8 mouse cellular contexts compared by ENCODE assay signal in the genomic region with DNA sequence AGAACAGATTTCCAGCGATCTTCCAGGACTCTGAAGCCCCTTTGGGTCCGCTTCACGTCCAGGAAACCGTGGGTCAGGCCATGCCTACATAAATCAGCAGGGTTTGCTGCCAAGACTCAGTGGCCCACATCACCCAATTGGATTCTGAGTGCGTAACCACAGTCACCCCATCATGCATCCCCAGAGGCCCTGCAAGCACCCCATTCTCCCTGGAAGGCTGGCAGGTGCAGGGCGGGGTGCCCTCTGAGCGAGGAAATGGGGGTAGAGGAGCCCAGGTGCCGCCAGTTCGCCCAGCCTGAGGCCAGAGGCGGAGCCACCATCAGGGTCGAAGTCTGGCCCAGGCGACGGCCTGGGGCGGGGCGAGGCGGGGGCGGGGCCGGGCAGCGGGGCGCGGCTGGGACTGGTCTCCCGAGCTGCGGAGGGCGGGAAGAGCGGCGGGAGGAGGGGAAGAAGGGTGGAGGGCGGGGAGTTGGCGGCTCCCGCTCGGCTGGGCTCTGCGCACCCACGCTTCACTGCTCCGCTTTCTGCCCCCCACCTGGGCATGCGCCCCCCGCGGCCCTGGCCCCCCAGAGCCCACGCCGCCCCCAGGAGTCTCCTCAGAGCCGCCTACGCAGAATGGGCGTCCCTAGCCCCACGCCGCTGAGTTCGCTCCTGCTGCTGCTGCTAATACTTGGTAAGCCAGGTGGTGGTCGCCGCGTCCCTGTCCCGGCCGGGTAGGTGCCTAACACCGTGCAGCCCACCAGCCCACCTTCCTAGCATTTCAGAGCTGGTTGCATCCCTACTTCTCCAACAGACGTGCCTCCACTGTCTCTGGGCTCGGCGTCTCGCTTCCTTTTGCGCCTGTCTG. TPM values are rescaled to one million over a fixed set of nuclear protein-coding genes. Genes with fewer than 3 reads are reported as not detected.
A peak's percentile ranks its signal among the peaks of the same experiment; 100 is the strongest.
DNase-seq lines count a peak whose midpoint lies in the region; ATAC-seq and TF ChIP-seq lines count a peak whose summit lies in the region.

No protein-coding gene starts in this region.

- WGBS in cerebellum, adult 2 months = under 1% methylated on average over 49 of the region's 55 CpGs
- WGBS in forebrain, embryonic 16.5 days = under 1% methylated on average over 38 of the region's 55 CpGs
- under 1% methylated on average over 54 of the region's 55 CpGs for WGBS in hindbrain, embryonic 10.5 days

- no peak for DNase-seq in Patski (ENCODE audit: low read depth, low spot score)
- DNase-seq in cerebellum, adult 2 months = peak; percentile 91 to 93
- peak; percentile 91 for DNase-seq in hindbrain, embryonic 10.5 days (ENCODE audit: low spot score)
- peak; percentile 77 to 80 for DNase-seq in layer of hippocampus, postnatal 36 days
- peak; percentile 85 for DNase-seq in right cerebral cortex, adult 18-20 months
- DNase-seq in urinary bladder, postnatal 10 days (ENCODE audit: low spot score) = peak; percentile 57

- peaks cover 29% of the 10 kb centered on the region for H3K4me1 ChIP-seq in cerebellum, adult 2 months (ENCODE audit: control insufficient read depth, insufficient read depth, low read length)
- peaks cover 50% of the 10 kb centered on the region for H3K4me1 ChIP-seq in forebrain, embryonic 16.5 days (replicated peaks; ENCODE audit: control insufficient read depth, insufficient read depth, low read length)
- peaks cover 82% of the 10 kb centered on the region for H3K4me1 ChIP-seq in hindbrain, embryonic 10.5 days (replicated peaks)

- H3K27ac ChIP-seq in cerebellum, adult 2 months (ENCODE audit: insufficient read depth, low read length) = peak overlapping the region; percentile 98
- H3K27ac ChIP-seq in forebrain, embryonic 16.5 days (ENCODE audit: low read length) = peak overlapping the region; percentile 74
- H3K27ac ChIP-seq in hindbrain, embryonic 10.5 days = peak overlapping the region; percentile 92

- peak overlapping the region; percentile 70 for H3K4me2 ChIP-seq in forebrain, embryonic 16.5 days (ENCODE audit: low read length)

- no peaks in the 10 kb centered on the region for H3K9me3 ChIP-seq in forebrain, embryonic 16.5 days (ENCODE audit: control insufficient read depth, low read length)
- no peaks in the 10 kb centered on the region for H3K9me3 ChIP-seq in hindbrain, embryonic 10.5 days

- CTCF ChIA-PET in Patski (lab: Charles Lee) = interaction anchor here (1.1 kb wide), 1 partner anchor 24 kb away, joined by 3 read pairs; no protein-coding TSS in a partner anchor

- no peaks in the 10 kb centered on the region for H3K36me3 ChIP-seq in forebrain, embryonic 16.5 days (ENCODE audit: control insufficient read depth, insufficient read depth)
- peaks cover 13% of the 10 kb centered on the region for H3K36me3 ChIP-seq in hindbrain, embryonic 10.5 days

- peak; percentile 59 for TF ChIP-seq POLR2A in cerebellum, adult 2 months (IDR thresholded peaks at IDR 0.05; ENCODE audit: borderline replicate concordance, insufficient read depth, low read length)

- no peaks in the 10 kb centered on the region for H3K27me3 ChIP-seq in Patski
- no peaks in the 10 kb centered on the region for H3K27me3 ChIP-seq in cerebellum, adult 2 months (ENCODE audit: control insufficient read depth, insufficient read depth, low read length)
- no peaks in the 10 kb centered on the region for H3K27me3 ChIP-seq in forebrain, embryonic 16.5 days (replicated peaks; ENCODE audit: control insufficient read depth, insufficient read depth, low read length)
- peaks cover 21% of the 10 kb centered on the region; the same call in 1 of the 2 replicates for H3K27me3 ChIP-seq in hindbrain, embryonic 10.5 days (ENCODE audit: insufficient read depth, poor library complexity, severe bottlenecking)

- peak overlapping the region; percentile 79 for H3K9ac ChIP-seq in forebrain, embryonic 16.5 days (replicated peaks; ENCODE audit: low read depth, low read length)

- peak; percentile 67 for ATAC-seq in Patski
- peak; percentile 66 for ATAC-seq in forebrain, embryonic 16.5 days
- ATAC-seq in megakaryocyte, adult 5-6 weeks (ENCODE audit: poor library complexity, severe bottlenecking) = peak; percentile 58

- in situ Hi-C loops in Patski (cut with MboI; ENCODE audit: low pct_unique_long_range_greater_than_20kb) = loop anchor here (5.0 to 10.0 kb wide), 3 partner anchors 165 to 195 kb away; a partner anchor contains a TSS

- POLR2A ChIA-PET in Patski (lab: Charles Lee) = interaction anchor here (0.6 to 2.0 kb wide), 2 partner anchors 109 to 201 kb away, joined by 3 to 4 read pairs; no protein-coding TSS in a partner anchor

- H3K4me3 ChIP-seq in cerebellum, adult 2 months (replicated peaks; ENCODE audit: insufficient read depth, low read depth, low read length) = peak overlapping the region; percentile 92
- H3K4me3 ChIP-seq in forebrain, embryonic 16.5 days (replicated peaks; ENCODE audit: low read length) = peak overlapping the region; percentile 64
- peak overlapping the region; percentile 81 for H3K4me3 ChIP-seq in hindbrain, embryonic 10.5 days

- no peak for TF ChIP-seq CTCF in Patski (IDR thresholded peaks at IDR 0.05)
- no peak for TF ChIP-seq CTCF in cerebellum, adult 2 months (IDR thresholded peaks at IDR 0.05; ENCODE audit: borderline replicate concordance, insufficient read depth, low read depth, low read length)

RNA-seq across cellular contexts. Expression of a gene that starts 14.3 kb away (rescaled TPM):
- polyA plus RNA-seq in Patski (2021) = 0.69 TPM
- 535 and 584 TPM in 2 replicates for polyA plus RNA-seq in cerebellum, adult 2 months (2012; rRNA removed)
- polyA plus RNA-seq in forebrain, embryonic 16.5 days (2015; fragmentation: Nextera tagmentation; extraction: Ambion mirVana) = 42.4 and 47.1 TPM in 2 replicates
- 2.1 and 2.3 TPM in 2 replicates for polyA plus RNA-seq in hindbrain, embryonic 10.5 days (2016; fragmentation: Nextera tagmentation; extraction: Ambion mirVana)
- total RNA-seq in layer of hippocampus, postnatal 36 days (2021) = 100 to 1,000 TPM; 577 to 614 TPM
- 0.02 TPM in 1 of 2 replicates, not detected in the other for total RNA-seq in megakaryocyte, adult 5-6 weeks (2015)
- not detected in 2 replicates for total RNA-seq in megakaryocyte, adult 5-6 weeks (2017)

RNA-seq across cellular contexts. Expression of a gene that starts 17.0 kb away (rescaled TPM):
- polyA plus RNA-seq in Patski (2021) = 0.08 TPM
- 116 and 130 TPM in 2 replicates for polyA plus RNA-seq in cerebellum, adult 2 months (2012; rRNA removed)
- 2.6 and 4.2 TPM in 2 replicates for polyA plus RNA-seq in forebrain, embryonic 16.5 days (2015; fragmentation: Nextera tagmentation; extraction: Ambion mirVana)
- polyA plus RNA-seq in hindbrain, embryonic 10.5 days (2016; fragmentation: Nextera tagmentation; extraction: Ambion mirVana) = 0.11 and 0.71 TPM in 2 replicates
- 10 to 100 TPM; 63.6 to 66.8 TPM for total RNA-seq in layer of hippocampus, postnatal 36 days (2021)
- total RNA-seq in megakaryocyte, adult 5-6 weeks (2015) = not detected in 2 replicates
- total RNA-seq in megakaryocyte, adult 5-6 weeks (2017) = not detected in 2 replicates

RNA-seq across cellular contexts. Expression of a gene that starts 28.9 kb away (rescaled TPM):
- polyA plus RNA-seq in Patski (2021) = 0.04 TPM
- 141 and 174 TPM in 2 replicates for polyA plus RNA-seq in cerebellum, adult 2 months (2012; rRNA removed)
- polyA plus RNA-seq in forebrain, embryonic 16.5 days (2015; fragmentation: Nextera tagmentation; extraction: Ambion mirVana) = 2.1 and 2.2 TPM in 2 replicates
- 0.31 and 0.77 TPM in 2 replicates for polyA plus RNA-seq in hindbrain, embryonic 10.5 days (2016; fragmentation: Nextera tagmentation; extraction: Ambion mirVana)
- total RNA-seq in layer of hippocampus, postnatal 36 days (2021) = 10 to 100 TPM; 89.3 to 94.4 TPM
- total RNA-seq in megakaryocyte, adult 5-6 weeks (2015) = 0.23 and 0.42 TPM in 2 replicates
- 0.26 and 0.28 TPM in 2 replicates for total RNA-seq in megakaryocyte, adult 5-6 weeks (2017)

RNA-seq across cellular contexts. Expression of a gene that starts 50.7 kb away (rescaled TPM):
- polyA plus RNA-seq in Patski (2021) = 148 TPM
- 254 and 269 TPM in 2 replicates for polyA plus RNA-seq in cerebellum, adult 2 months (2012; rRNA removed)
- polyA plus RNA-seq in forebrain, embryonic 16.5 days (2015; fragmentation: Nextera tagmentation; extraction: Ambion mirVana) = 136 and 152 TPM in 2 replicates
- polyA plus RNA-seq in hindbrain, embryonic 10.5 days (2016; fragmentation: Nextera tagmentation; extraction: Ambion mirVana) = 63.5 and 142 TPM in 2 replicates
- total RNA-seq in layer of hippocampus, postnatal 36 days (2021) = 100 to 1,000 TPM; 256 to 272 TPM
- 29.6 and 40.0 TPM in 2 replicates for total RNA-seq in megakaryocyte, adult 5-6 weeks (2015)
- 26.1 and 34.4 TPM in 2 replicates for total RNA-seq in megakaryocyte, adult 5-6 weeks (2017)

RNA-seq across cellular contexts. Expression of a gene that starts 53.9 kb away (rescaled TPM):
- 0.06 TPM for polyA plus RNA-seq in Patski (2021)
- polyA plus RNA-seq in cerebellum, adult 2 months (2012; rRNA removed) = 0.03 TPM in 1 of 2 replicates, not detected in the other
- polyA plus RNA-seq in forebrain, embryonic 16.5 days (2015; fragmentation: Nextera tagmentation; extraction: Ambion mirVana) = 0.11 TPM in 1 of 2 replicates, not detected in the other
- not detected in 2 replicates for polyA plus RNA-seq in hindbrain, embryonic 10.5 days (2016; fragmentation: Nextera tagmentation; extraction: Ambion mirVana)
- total RNA-seq in layer of hippocampus, postnatal 36 days (2021) = not detected
- total RNA-seq in megakaryocyte, adult 5-6 weeks (2015) = not detected in 2 replicates
- total RNA-seq in megakaryocyte, adult 5-6 weeks (2017) = not detected in 2 replicates

Comparison
In these comparisons a context has a peak if more than half of its experiments do, and no peak if none do; other contexts are left out.
1. RNA of a gene that starts 14.3 kb away (polyA plus RNA-seq): 535 to 584 TPM in cerebellum, adult 2 months; 42.4 to 47.1 TPM in forebrain, embryonic 16.5 days, 2.1 to 2.3 TPM in hindbrain, embryonic 10.5 days and 0.69 TPM in Patski (single experiment); every median in the first group is over 10 times any median in the second.
2. RNA of a gene that starts 17.0 kb away (polyA plus RNA-seq): 116 to 130 TPM in cerebellum, adult 2 months; 2.6 to 4.2 TPM in forebrain, embryonic 16.5 days, 0.11 to 0.71 TPM in hindbrain, embryonic 10.5 days and 0.08 TPM in Patski (single experiment); every median in the first group is over 10 times any median in the second.
3. RNA of a gene that starts 28.9 kb away (polyA plus RNA-seq): 141 to 174 TPM in cerebellum, adult 2 months; 2.1 to 2.2 TPM in forebrain, embryonic 16.5 days, 0.31 to 0.77 TPM in hindbrain, embryonic 10.5 days and 0.04 TPM in Patski (single experiment); every median in the first group is over 10 times any median in the second.
4. Peak in every context shown above with its lines, with median percentiles within 50 percentile points of each other: ATAC-seq, H3K27ac ChIP-seq and H3K4me3 ChIP-seq.